Mouse (Mus musculus) cerebellum, adult 2 months (tissue): ENCODE measurements around the gene Zeb2. TPM values are rescaled to one million over a fixed set of nuclear protein-coding genes. Genes with fewer than 3 reads are reported as not detected.

Source experiments
- DNase-seq, 2 experiments: peaks; one replicate each; pipeline ENCODE4 v3.0.0; 2021
- H3K27ac ChIP-seq: fragments of 200-500 bp; 2 replicates; pipeline ENCODE4 v1.5.1; 2012; ENCODE audit warnings: low read length, control low read depth, inconsistent platforms; ENCODE audit not compliant: insufficient read depth
- H3K27me3 ChIP-seq: fragments of 200-500 bp; 2 replicates; pipeline ENCODE4 v1.6.1; 2012; ENCODE audit warnings: inconsistent platforms, mild to moderate bottlenecking, low read length, moderate library complexity; ENCODE audit not compliant: control insufficient read depth, insufficient read depth
- H3K4me1 ChIP-seq: fragments of 200-500 bp; 2 replicates; pipeline ENCODE4 v1.6.1; 2011; ENCODE audit warnings: low read length; ENCODE audit not compliant: control insufficient read depth, insufficient read depth
- H3K4me3 ChIP-seq: fragments of 200-500 bp; replicated peaks from 2 replicates; pipeline ENCODE3; 2011; ENCODE audit warnings: mild to moderate bottlenecking, low read depth, low read length, control low read depth; ENCODE audit not compliant: insufficient read depth
- CTCF ChIP-seq: fragments of 200-500 bp; IDR thresholded peaks from 2 replicates; pipeline ENCODE4 v1.5.1; 2011; ENCODE audit warnings: low read depth, mild to moderate bottlenecking, control low read depth, low read length, moderate library complexity, borderline replicate concordance; ENCODE audit not compliant: insufficient read depth
- POLR2A ChIP-seq: fragments of 200-500 bp; IDR thresholded peaks from 2 replicates; pipeline ENCODE4 v1.6.1; 2011; ENCODE audit warnings: low read length, control low read depth, borderline replicate concordance; ENCODE audit not compliant: insufficient read depth
- WGBS: fragments of 180-500 bp; shearing (Covaris S2); methylation state at CpG from one replicate; pipeline ENCODE4 v1.1.7; 2018; 5-methylcytosine and 5-hydroxymethylcytosine counted together
- polyA plus RNA-seq: library from polyadenylated mRNA; depleted of rRNA; stranded (reverse); fragments of >200 nt; gene quantifications from 2 replicates; pipeline ENCODE4 v1.2.3, GENCODE M21; 2012

The Zeb2 gene
- polyA plus RNA-seq, 1 experiment = 40.5 TPM

GRCm38 (mm10) chr2:45129556-45129955, 12.4 kb upstream of the Zeb2 start:
- Histone ChIP-seq H3K27me3 (no peaks in the 10 kb centered on the region), H3K27ac (no peak overlapping the region), H3K4me1 (no peaks in the 10 kb centered on the region), H3K4me3 (no peak overlapping the region)
- no peak for DNase-seq
- 37% methylated on average over 6 of the region's 6 CpGs for WGBS
- TF ChIP-seq POLR2A (no peak), CTCF (no peak)

- WGBS = 97% methylated on average over 2 of the region's 2 CpGs
- TF ChIP-seq CTCF (no peak), POLR2A (no peak)
- Histone ChIP-seq H3K4me3 (no peak overlapping the region), H3K27me3 (no peaks in the 10 kb centered on the region), H3K27ac (no peak overlapping the region), H3K4me1 (no peaks in the 10 kb centered on the region)
- no peak for DNase-seq
Observed at GRCm38 (mm10) chr2:45128696-45129095, 11.5 kb upstream of the Zeb2 start.

GRCm38 (mm10) chr2:45126401-45126800, 9.2 kb upstream of the Zeb2 start:
- no peaks in the 10 kb centered on the region for H3K4me1 ChIP-seq
- TF ChIP-seq POLR2A = no peak
- TF ChIP-seq CTCF = no peak
- DNase-seq = no peak
- no peak overlapping the region for H3K4me3 ChIP-seq
- H3K27ac ChIP-seq = no peak overlapping the region
- H3K27me3 ChIP-seq = no peaks in the 10 kb centered on the region
- WGBS = 94% methylated on average over 5 of the region's 5 CpGs

GRCm38 (mm10) chr2:45125181-45125580, 8.0 kb upstream of the Zeb2 start:
- DNase-seq = no peak
- no peaks in the 10 kb centered on the region for H3K27me3 ChIP-seq
- no peak overlapping the region for H3K4me3 ChIP-seq
- no peak for TF ChIP-seq POLR2A
- no peak for TF ChIP-seq CTCF
- no peaks in the 10 kb centered on the region for H3K4me1 ChIP-seq
- 81% methylated on average over 4 of the region's 4 CpGs for WGBS
- H3K27ac ChIP-seq = no peak overlapping the region

GRCm38 (mm10) chr2:45123490-45123889, 6.3 kb upstream of the Zeb2 start:
- WGBS = 86% methylated on average over 5 of the region's 5 CpGs
- Histone ChIP-seq H3K4me1 (no peaks in the 10 kb centered on the region), H3K27me3 (no peaks in the 10 kb centered on the region), H3K27ac (no peak overlapping the region), H3K4me3 (no peak overlapping the region)
- DNase-seq = no peak
- TF ChIP-seq CTCF (no peak), POLR2A (no peak)

GRCm38 (mm10) chr2:45118121-45118520, 926 bp upstream of the Zeb2 start:
- 0 out of 2 replicates have a peak, but pooled peaks cover 2% of the 10 kb centered on the region for H3K4me1 ChIP-seq
- peaks cover 7% of the 10 kb centered on the region; the same call in 1 of the 2 replicates for H3K27me3 ChIP-seq
- 52% methylated on average over 3 of the region's 3 CpGs for whole genome bisulfite sequencing
- H3K4me3 ChIP-seq = no peak overlapping the region
- no peak for DNase-seq
- no peak for TF ChIP-seq CTCF
- no peak for TF ChIP-seq POLR2A
- no peak overlapping the region for H3K27ac ChIP-seq

- Histone ChIP-seq H3K4me3 (no peak overlapping the region), H3K27me3 (peaks cover 7% of the 10 kb centered on the region; the same call in 1 of the 2 replicates), H3K27ac (no peak overlapping the region), H3K4me1 (0 out of 2 replicates have a peak, but pooled peaks cover 2% of the 10 kb centered on the region)
- WGBS = 27% methylated on average over 7 of the region's 7 CpGs
- DNase-seq = no peak
- no peak for TF ChIP-seq CTCF
- no peak for TF ChIP-seq POLR2A
Observed at GRCm38 (mm10) chr2:45117592-45117991, 397 bp upstream of the Zeb2 start.

GRCm38 (mm10) chr2:45116531-45117024, 617 bp downstream of the Zeb2 start:
- WGBS = 1% methylated on average over 25 of the region's 25 CpGs
- peak in 1 of 2 experiments; percentile 34 for DNase-seq
- Histone ChIP-seq H3K27ac (peak overlapping the region; percentile 38; the same call in 1 of the 2 replicates), H3K4me3 (peak overlapping the region; percentile 1), H3K27me3 (peaks cover 11% of the 10 kb centered on the region; the same call in 1 of the 2 replicates), H3K4me1 (0 out of 2 replicates have a peak, but pooled peaks cover 2% of the 10 kb centered on the region)
- no peak for TF ChIP-seq POLR2A
- TF ChIP-seq CTCF = no peak
